ENCODE assay signal across 13 mouse cellular contexts in the genomic region with DNA sequence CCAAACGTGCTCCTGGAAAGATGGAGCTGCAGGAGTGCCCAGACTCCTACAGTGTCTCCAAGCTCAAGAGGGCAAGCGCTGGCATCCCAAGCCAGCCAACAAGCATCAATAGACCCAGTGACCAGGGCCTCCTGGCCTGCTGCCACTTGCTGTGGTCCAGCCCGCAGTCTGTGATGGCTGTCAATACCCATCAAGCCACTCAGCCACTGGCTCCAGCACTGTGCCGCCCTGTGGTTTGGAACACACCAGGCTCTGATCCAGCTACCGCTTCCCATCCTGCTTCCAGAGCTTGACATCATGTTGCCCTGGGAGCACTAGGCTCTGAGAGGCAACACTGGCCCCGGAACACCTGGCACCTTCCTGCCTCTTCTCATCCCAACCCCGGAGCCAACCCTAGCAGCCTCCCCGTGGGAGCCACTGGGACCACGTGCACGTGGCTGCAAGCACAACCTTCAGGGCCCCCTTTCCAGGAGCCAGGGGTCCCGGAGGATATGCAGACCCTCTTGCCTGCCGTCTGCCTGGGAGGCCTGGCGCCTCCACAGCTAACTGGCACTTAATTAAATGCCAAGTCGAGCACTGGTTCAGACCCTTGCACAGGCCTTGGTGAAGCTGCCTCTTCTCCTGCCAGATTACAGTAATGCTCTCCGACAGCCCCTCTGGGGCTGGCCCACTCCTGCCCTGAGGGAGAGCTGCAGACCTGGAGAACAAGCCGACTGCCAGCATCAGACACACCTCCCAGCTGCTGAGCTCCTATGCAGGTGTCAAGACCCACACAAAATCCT. TPM values are rescaled to one million over a fixed set of nuclear protein-coding genes. Genes with fewer than 3 reads are reported as not detected.
A peak's percentile ranks its signal among the peaks of the same experiment; 100 is the strongest.
DNase-seq lines count a peak whose midpoint lies in the region; ATAC-seq and TF ChIP-seq lines count a peak whose summit lies in the region.
"Had no signal": no experiment of that assay in that cellular context is flagged by ENCODE, and none has a peak within 500 bp of the region (broad histone marks: within the 10 kb centered on the region; RNA-seq: fewer than 3 reads in every experiment).

No protein-coding gene starts in this region.

- 70% methylated on average over 16 of the region's 16 CpGs for WGBS in limb, embryonic 13.5 days

- H3K4me2 ChIP-seq in limb, embryonic 13.5 days (replicated peaks), result no peak overlapping the region
- H3K4me2 ChIP-seq: lung, embryonic 15.5 days had no signal

- H3K4me3 ChIP-seq in left cerebral cortex, adult 2 months, result no peak overlapping the region
- no peak overlapping the region for H3K4me3 ChIP-seq in bone marrow macrophage, adult 2 months (ENCODE audit: insufficient read depth, low read length)
- no peak overlapping the region for H3K4me3 ChIP-seq in limb, embryonic 13.5 days
- H3K4me3 ChIP-seq: lung, embryonic 15.5 days had no signal

- H3K9ac ChIP-seq in limb, embryonic 13.5 days, result peak overlapping the region; percentile 19; the same call in 1 of the 2 replicates
- H3K9ac ChIP-seq: lung, embryonic 15.5 days had no signal

- TF ChIP-seq POLR2A in bone marrow macrophage, adult 2 months (IDR thresholded peaks at IDR 0.05; ENCODE audit: borderline replicate concordance, low read depth, low read length), result no peak

- H3K9me3 ChIP-seq in limb, embryonic 13.5 days, result no peaks in the 10 kb centered on the region
- H3K9me3 ChIP-seq: lung, embryonic 15.5 days had no signal

- H3K4me1 ChIP-seq in bone marrow macrophage, adult 2 months (ENCODE audit: control insufficient read depth, insufficient read depth, low read length), result peaks cover 70% of the 10 kb centered on the region
- H3K4me1 ChIP-seq in limb, embryonic 13.5 days, result peaks cover 45% of the 10 kb centered on the region

- no peak for TF ChIP-seq CTCF in left cerebral cortex, adult 2 months (IDR thresholded peaks at IDR 0.05)
- TF ChIP-seq CTCF in bone marrow macrophage, adult 2 months (IDR thresholded peaks at IDR 0.05; ENCODE audit: low read depth, low read length), result no peak

- peak; percentile 20; the same call in 1 of the 2 replicates for ATAC-seq in frontal cortex, adult (ENCODE audit: low TSS enrichment)
- no peak for ATAC-seq in limb, embryonic 13.5 days (ENCODE audit: low FRiP score, low read depth)
- ATAC-seq: forebrain, embryonic 14.5 days had no signal

- no peak for DNase-seq in frontal cortex, adult 2 months (ENCODE audit: extremely low spot score in 1 of 2, low spot score in 1 of 2)
- DNase-seq in left cerebral cortex, postnatal 4 days, result peak; percentile 80
- DNase-seq in left cerebral cortex, adult 2 months (ENCODE audit: extremely low spot score in 1 of 2, low spot score in 2 of 2), result no peak
- no peak for DNase-seq in urinary bladder, postnatal 10 days (ENCODE audit: low spot score)
- DNase-seq: heart, adult 18-20 months; kidney, postnatal 4 days had no signal

- intact Hi-C loops in left cerebral cortex, postnatal 4 days (cut with DNase I), result no loop called here
- intact Hi-C loops in left cerebral cortex, adult 2 months (cut with DNase I), result no loop called here

- H3K27me3 ChIP-seq in limb, embryonic 13.5 days, result peaks cover 4% of the 10 kb centered on the region; the same call in 1 of the 2 replicates
- H3K27me3 ChIP-seq: lung, embryonic 15.5 days had no signal

- H3K27ac ChIP-seq in left cerebral cortex, adult 2 months, result no peak overlapping the region
- H3K27ac ChIP-seq in bone marrow macrophage, adult 2 months (ENCODE audit: insufficient read depth, low read depth, low read length), result peak overlapping the region; percentile 43; the same call in 1 of the 2 replicates
- no peak overlapping the region for H3K27ac ChIP-seq in limb, embryonic 13.5 days

- H3K36me3 ChIP-seq in limb, embryonic 13.5 days, result no peaks in the 10 kb centered on the region

RNA-seq across cellular contexts. Expression of gene Plxnd1, which starts 20.7 kb away (rescaled TPM):
- polyA plus RNA-seq in frontal cortex, adult 2 months (2012; rRNA removed), result 56.5 and 73.7 TPM in 2 replicates
- total RNA-seq in left cerebral cortex, postnatal 4 days (2021), result 100 to 1,000 TPM; 167 to 181 TPM
- 100 to 1,000 TPM; 127 to 131 TPM for total RNA-seq in left cerebral cortex, adult 2 months (2021)
- 205 and 222 TPM in 2 replicates for polyA plus RNA-seq in bone marrow macrophage, adult 2 months (2012; ENCODE audit: insufficient read depth, insufficient read length, missing spikeins)
- 27.6 and 30.0 TPM in 2 replicates for polyA plus RNA-seq in limb, embryonic 13.5 days (2015; fragmentation: Nextera tagmentation; extraction: Ambion mirVana)

RNA-seq across cellular contexts. Expression of gene H1foo, which starts 29.3 kb away (rescaled TPM):
- not detected in 2 replicates for polyA plus RNA-seq in frontal cortex, adult 2 months (2012; rRNA removed)
- not detected for total RNA-seq in left cerebral cortex, postnatal 4 days (2021)
- total RNA-seq in left cerebral cortex, adult 2 months (2021), result not detected
- not detected in 2 replicates for polyA plus RNA-seq in bone marrow macrophage, adult 2 months (2012; ENCODE audit: insufficient read depth, insufficient read length, missing spikeins)
- not detected in 2 replicates for polyA plus RNA-seq in limb, embryonic 13.5 days (2015; fragmentation: Nextera tagmentation; extraction: Ambion mirVana)
- total RNA-seq: heart, adult 18-20 months had no signal
- polyA plus RNA-seq: brain, embryonic 14.5 days; forebrain, embryonic 14.5 days; limb, embryonic 14.5 days; lung, embryonic 15.5 days had no signal

RNA-seq across cellular contexts. Expression of gene Rho, which starts 42.5 kb away (rescaled TPM):
- polyA plus RNA-seq in frontal cortex, adult 2 months (2012; rRNA removed), result 0.86 and 1.6 TPM in 2 replicates
- total RNA-seq in left cerebral cortex, postnatal 4 days (2021), result under 1 TPM; 0.28 to 0.56 TPM
- under 1 TPM; 0.56 to 0.79 TPM for total RNA-seq in left cerebral cortex, adult 2 months (2021)
- polyA plus RNA-seq in bone marrow macrophage, adult 2 months (2012; ENCODE audit: insufficient read depth, insufficient read length, missing spikeins), result not detected in 2 replicates
- polyA plus RNA-seq in limb, embryonic 13.5 days (2015; fragmentation: Nextera tagmentation; extraction: Ambion mirVana), result 0.20 and 0.42 TPM in 2 replicates
- total RNA-seq: heart, adult 18-20 months had no signal
